Mouse (Mus musculus): ENCODE results near the gene Ggt6. TPM values are rescaled to one million over a fixed set of nuclear protein-coding genes. Genes with fewer than 3 reads are reported as not detected.

Ggt6 gene
- total and polyA plus RNA-seq, 3 experiments = 0.04 TPM; not detected in 2

- H3K4me3 ChIP-seq (ENCODE audit: control insufficient read depth in 1 of 2, insufficient read depth in 1 of 2, low read depth in 2 of 2, low read length in 2 of 2) = no peak overlapping the region
- H3K36me3 ChIP-seq (ENCODE audit: control insufficient read depth in 1 of 2, insufficient read depth in 2 of 2, low read length in 2 of 2) = peaks cover 0 to 4% of the 10 kb centered on the region in 2 experiments; a peak in 1 of 4 replicates
- H3K27me3 ChIP-seq (ENCODE audit: control insufficient read depth in 1 of 2, insufficient read depth in 2 of 2, low read length in 2 of 2) = no peaks in the 10 kb centered on the region
- DNase-seq (ENCODE audit: low read depth, low spot score) = peak; percentile 54
- peak; percentile 9; the same call in 1 of the 2 replicates for TF ChIP-seq SIN3A (IDR thresholded peaks at IDR 0.05; ENCODE audit: low read length)
- TF ChIP-seq POLR2A (IDR thresholded peaks at IDR 0.05; ENCODE audit: control insufficient read depth in 1 of 2, insufficient read depth in 1 of 2, low read depth in 1 of 2, low read length in 2 of 2, poor library complexity in 1 of 2) = no peak
- TF ChIP-seq SMC3 (IDR thresholded peaks at IDR 0.05; ENCODE audit: low read depth, low read length) = peak; percentile 79
- TF ChIP-seq CTCF (IDR thresholded peaks at IDR 0.05 in 2 of 3, conservative IDR thresholded peaks at IDR 0.05 in 1 of 3; ENCODE audit: control insufficient read depth in 1 of 3, insufficient read depth in 1 of 3, low read depth in 2 of 3, low read length in 3 of 3, poor library complexity in 1 of 3, severe bottlenecking in 1 of 3) = peak; percentile 24 to 57 (median 31); a peak in 4 of 6 replicates
- TF ChIP-seq MAX (IDR thresholded peaks at IDR 0.05; ENCODE audit: low read length) = no peak
- no peak for TF ChIP-seq ZKSCAN1 (IDR thresholded peaks at IDR 0.05; ENCODE audit: low read depth, low read length)
- no peak for TF ChIP-seq RCOR1 (IDR thresholded peaks at IDR 0.05; ENCODE audit: low read depth, low read length)
- peak; percentile 79 for TF ChIP-seq ZC3H11A (IDR thresholded peaks at IDR 0.05; ENCODE audit: low read depth, low read length)
- TF ChIP-seq ZNF384 (IDR thresholded peaks at IDR 0.05; ENCODE audit: low read depth, low read length) = no peak
- TF ChIP-seq MYC (IDR thresholded peaks at IDR 0.05; ENCODE audit: low read depth, low read length) = no peak
- peak; percentile 64 for TF ChIP-seq RAD21 (IDR thresholded peaks at IDR 0.05; ENCODE audit: low read depth, low read length)
- H3K9me3 ChIP-seq (replicated peaks; ENCODE audit: insufficient read depth, low read length) = no peaks in the 10 kb centered on the region
- H3K4me1 ChIP-seq (ENCODE audit: control insufficient read depth in 1 of 2, insufficient read depth in 2 of 2, low read length in 2 of 2) = peaks cover 2 to 10% of the 10 kb centered on the region in 2 experiments; a peak in 3 of 4 replicates
- no peak overlapping the region for H3K9ac ChIP-seq (ENCODE audit: control insufficient read depth, low read depth, low read length, poor library complexity, severe bottlenecking)
- no peaks in the 10 kb centered on the region for H3K79me2 ChIP-seq (ENCODE audit: control insufficient read depth, insufficient read depth, low read length, poor library complexity)
- H3K27ac ChIP-seq (ENCODE audit: control insufficient read depth, low read depth, low read length) = no peak overlapping the region
Observed at GRCm38 (mm10) chr11:72426884-72427283, 8.4 kb upstream of the Ggt6 start.

DNA sequence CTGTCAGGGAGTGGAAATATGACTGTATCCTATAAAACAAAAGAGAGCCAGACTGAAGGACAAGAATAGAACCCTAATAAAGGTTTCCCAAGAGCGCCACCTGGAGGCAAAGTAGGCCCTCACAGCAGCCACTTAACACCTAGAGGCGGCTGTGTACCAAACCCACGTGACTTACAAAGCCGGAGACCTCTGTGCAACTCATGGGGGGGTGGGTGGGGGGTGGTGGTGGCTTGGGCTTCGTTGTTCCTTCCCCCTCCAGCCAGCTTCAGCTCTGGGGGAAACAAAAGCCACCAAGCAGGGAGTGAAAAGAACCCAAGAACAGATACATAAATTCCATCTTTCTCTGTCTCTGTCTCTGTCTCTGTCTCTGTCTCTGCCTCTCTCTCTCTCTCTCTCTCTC, 6.6 kb upstream of the Ggt6 start:
- Histone ChIP-seq H3K4me3 (ENCODE audit: control insufficient read depth in 1 of 2, insufficient read depth in 1 of 2, low read depth in 2 of 2, low read length in 2 of 2) (peak overlapping the region; percentile 38 to 66), H3K27ac (ENCODE audit: control insufficient read depth, low read depth, low read length) (peak overlapping the region; percentile 34; the same call in 1 of the 2 replicates), H3K4me1 (ENCODE audit: control insufficient read depth in 1 of 2, insufficient read depth in 2 of 2, low read length in 2 of 2) (peaks cover 2 to 6% of the 10 kb centered on the region in 2 experiments; a peak in 3 of 4 replicates), H3K9ac (ENCODE audit: control insufficient read depth, low read depth, low read length, poor library complexity, severe bottlenecking) (peak overlapping the region; percentile 65), H3K9me3 (replicated peaks; ENCODE audit: insufficient read depth, low read length) (no peaks in the 10 kb centered on the region), H3K27me3 (ENCODE audit: control insufficient read depth in 1 of 2, insufficient read depth in 2 of 2, low read length in 2 of 2) (no peaks in the 10 kb centered on the region; a peak in 1 of 4 replicates), H3K36me3 (ENCODE audit: control insufficient read depth in 1 of 2, insufficient read depth in 2 of 2, low read length in 2 of 2) (peaks cover 0 to 2% of the 10 kb centered on the region in 2 experiments; a peak in 1 of 4 replicates), H3K79me2 (ENCODE audit: control insufficient read depth, insufficient read depth, low read length, poor library complexity) (no peaks in the 10 kb centered on the region)
- DNase-seq (ENCODE audit: low read depth, low spot score) = peak; percentile 98
- TF ChIP-seq EP300 (IDR thresholded peaks at IDR 0.05; ENCODE audit: low read depth in 1 of 2, low read length in 2 of 2) (no peak), TBP (IDR thresholded peaks at IDR 0.05; ENCODE audit: low read depth, low read length) (no peak), UBTF (IDR thresholded peaks at IDR 0.05; ENCODE audit: borderline replicate concordance, insufficient read depth, low read depth, low read length) (no peak), GABPA (IDR thresholded peaks at IDR 0.05; ENCODE audit: low read depth, low read length) (no peak), POLR2AphosphoS5 (IDR thresholded peaks at IDR 0.05; ENCODE audit: borderline replicate concordance, low read depth, low read length) (no peak), GATA1 (IDR thresholded peaks at IDR 0.05; ENCODE audit: low read depth, low read length) (no peak), MYC (IDR thresholded peaks at IDR 0.05; ENCODE audit: low read depth, low read length) (peak; percentile 88), MYB (IDR thresholded peaks at IDR 0.05; ENCODE audit: low read depth, low read length) (no peak), CHD2 (IDR thresholded peaks at IDR 0.05; ENCODE audit: low read length) (no peak), BHLHE40 (IDR thresholded peaks at IDR 0.05; ENCODE audit: borderline replicate concordance, low read depth, low read length) (no peak; the same call in 1 of the 2 replicates), NRF1 (IDR thresholded peaks at IDR 0.05; ENCODE audit: insufficient read depth, low read depth, low read length, poor library complexity, severe bottlenecking) (no peak), TAL1 (IDR thresholded peaks at IDR 0.05; ENCODE audit: low read length) (no peak), ZNF384 (IDR thresholded peaks at IDR 0.05; ENCODE audit: low read depth, low read length) (0 out of 2 replicates have a peak, but pooled peaks have one; percentile 27), TCF12 (IDR thresholded peaks at IDR 0.05; ENCODE audit: low read depth, low read length) (0 out of 2 replicates have a peak, but pooled peaks have one; percentile 35), CHD1 (IDR thresholded peaks at IDR 0.05; ENCODE audit: low read depth, low read length) (no peak), ZC3H11A (IDR thresholded peaks at IDR 0.05; ENCODE audit: low read depth, low read length) (peak; percentile 93), RAD21 (IDR thresholded peaks at IDR 0.05; ENCODE audit: low read depth, low read length) (peak; percentile 93), RCOR1 (IDR thresholded peaks at IDR 0.05; ENCODE audit: low read depth, low read length) (no peak), POLR2AphosphoS2 (IDR thresholded peaks at IDR 0.05; ENCODE audit: low read length) (no peak), ETS1 (IDR thresholded peaks at IDR 0.05; ENCODE audit: low read depth, low read length) (no peak; the same call in 1 of the 2 replicates), CTCF (IDR thresholded peaks at IDR 0.05 in 2 of 3, conservative IDR thresholded peaks at IDR 0.05 in 1 of 3; ENCODE audit: control insufficient read depth in 1 of 3, insufficient read depth in 1 of 3, low read depth in 2 of 3, low read length in 3 of 3, poor library complexity in 1 of 3, severe bottlenecking in 1 of 3) (peak; percentile 82 to 96 (median 91)), SMC3 (IDR thresholded peaks at IDR 0.05; ENCODE audit: low read depth, low read length) (peak; percentile 96), JUND (IDR thresholded peaks at IDR 0.05; ENCODE audit: low read depth, low read length) (peak; percentile 67; the same call in 1 of the 2 replicates), ZKSCAN1 (IDR thresholded peaks at IDR 0.05; ENCODE audit: low read depth, low read length) (no peak), USF2 (IDR thresholded peaks at IDR 0.05; ENCODE audit: borderline replicate concordance in 1 of 2, insufficient read depth in 1 of 2, low read depth in 1 of 2, low read length in 2 of 2) (peak; percentile 33 to 78; a peak in 3 of 4 replicates), MXI1 (IDR thresholded peaks at IDR 0.05; ENCODE audit: low read depth, low read length) (peak; percentile 86)

Measured in MEL (cell line).